Mouse (Mus musculus) hematopoietic stem cell, adult 5-6 weeks (primary cell): ENCODE data around the gene Ccdc151. TPM values are rescaled to one million over a fixed set of nuclear protein-coding genes. Genes with fewer than 3 reads are reported as not detected.
A peak's percentile ranks its signal among the peaks of the same experiment; 100 is the strongest.

Experiments used
- ATAC-seq, 2 experiments: fragments of 125-278 bp in 1 of 2; replicated peaks in 1 of 2; 2 replicates each; pipeline ENCODE4 v1.8.0; 2016 to 2017; ENCODE audit warnings: inconsistent platforms in 2 of 2, mild to moderate bottlenecking in 2 of 2, moderate number of reproducible peaks in 2 of 2, low read depth in 1 of 2, moderate TSS enrichment in 1 of 2; ENCODE audit not compliant: low FRiP score in 2 of 2, poor library complexity in 2 of 2, severe bottlenecking in 2 of 2, insufficient read depth in 1 of 2, low TSS enrichment in 1 of 2
- total RNA-seq: library from RNA; stranded (forward); fragments of 172-1452, 232-1000 nt; gene quantifications from 2 replicates; pipeline ENCODE4 v1.2.3, GENCODE M21; 2017

Gene Ccdc151
- total RNA-seq, 1 experiment from 2014 or later: not detected

- peak in 1 of 2 experiments; percentile 37; a peak in 2 of 4 replicates for ATAC-seq
These were observed 8.6 kb upstream of the Ccdc151 start for GRCm38 (mm10) chr9:22011055-22011454.

GRCm38 (mm10) chr9:22004546-22004945 lies 2.1 kb upstream of the Ccdc151 start:
- no peak for ATAC-seq

GRCm38 (mm10) chr9:22003163-22003554 lies 725 bp upstream of the Ccdc151 start:
- peak; percentile 15 to 23; a peak in 3 of 4 replicates for ATAC-seq

GRCm38 (mm10) chr9:22001633-22002032 lies 801 bp downstream of the Ccdc151 start:
- ATAC-seq: no peak

- no peak for ATAC-seq
These were observed 2.1 kb downstream of the Ccdc151 start for GRCm38 (mm10) chr9:22000296-22000695.

GRCm38 (mm10) chr9:21996178-21996867 lies 6.1 kb downstream of the Ccdc151 start:
- no peak for ATAC-seq

- no peak for ATAC-seq
These were observed 10.2 kb downstream of the Ccdc151 start for GRCm38 (mm10) chr9:21992227-21992626.

- ATAC-seq: 0 out of 4 replicates have a peak, but pooled peaks of 1 of the 2 experiments have one; percentile 17
These were observed 13.0 kb downstream of the Ccdc151 start, which contains the start of gene Rgl3 for GRCm38 (mm10) chr9:21989230-21990110. Rgl3 (minus strand) TSS chr9:21989446.

- peak in 1 of 2 experiments; percentile 31; a peak in 1 of 4 replicates for ATAC-seq
These were observed 13.9 kb downstream of the Ccdc151 start for GRCm38 (mm10) chr9:21988421-21989101.

- no peak for ATAC-seq
These were observed 14.7 kb downstream of the Ccdc151 start for GRCm38 (mm10) chr9:21987592-21988342.

GRCm38 (mm10) chr9:21983911-21984310 lies 18.5 kb downstream of the Ccdc151 start:
- ATAC-seq: no peak

- no peak for ATAC-seq
These were observed 23.9 kb downstream of the Ccdc151 start for GRCm38 (mm10) chr9:21978398-21979128.

- ATAC-seq: peak in 1 of 2 experiments; percentile 64; a peak in 1 of 4 replicates
These were observed 24.5 kb downstream of the Ccdc151 start for GRCm38 (mm10) chr9:21977972-21978371.

GRCm38 (mm10) chr9:21977331-21977730 lies 25.1 kb downstream of the Ccdc151 start:
- no peak for ATAC-seq

- ATAC-seq: no peak
These were observed 25.7 kb downstream of the Ccdc151 start for GRCm38 (mm10) chr9:21976626-21977175.

GRCm38 (mm10) chr9:21969304-21969703 lies 33.1 kb downstream of the Ccdc151 start:
- ATAC-seq: no peak; a peak in 1 of 4 replicates
